Mouse (Mus musculus) small intestine, adult 2 months (tissue): ENCODE data around the gene Dcaf8. TPM values are rescaled to one million over a fixed set of nuclear protein-coding genes. Genes with fewer than 3 reads are reported as not detected.

Experiments used
- H3K27ac ChIP-seq: fragments of 200-500 bp; 2 replicates; pipeline ENCODE4 v1.5.1; 2012; ENCODE audit warnings: low read depth, low read length, control low read depth, inconsistent platforms; ENCODE audit not compliant: insufficient read depth
- H3K27me3 ChIP-seq: fragments of 200-500 bp; 2 replicates; pipeline ENCODE4 v1.6.1; 2012; ENCODE audit warnings: mild to moderate bottlenecking, moderate library complexity, low read length, inconsistent platforms; ENCODE audit not compliant: control insufficient read depth, insufficient read depth
- H3K36me3 ChIP-seq: fragments of 200-500 bp; 2 replicates; pipeline ENCODE4 v1.6.1; 2012; ENCODE audit warnings: mild to moderate bottlenecking, low read length, control low read depth, inconsistent platforms; ENCODE audit not compliant: control insufficient read depth, insufficient read depth
- H3K4me1 ChIP-seq: fragments of 200-500 bp; 2 replicates; pipeline ENCODE4 v1.6.1; 2012; ENCODE audit warnings: low read length, inconsistent platforms, mixed read lengths; ENCODE audit not compliant: control insufficient read depth, insufficient read depth, insufficient read length
- H3K4me3 ChIP-seq: fragments of 200-500 bp; 2 replicates; pipeline ENCODE4 v1.5.1; 2012; ENCODE audit warnings: low read depth, mild to moderate bottlenecking, control low read depth, inconsistent platforms, low read length, moderate library complexity
- CTCF ChIP-seq: fragments of 200-500 bp; IDR thresholded peaks from 2 replicates; pipeline ENCODE4 v1.5.1; 2012; ENCODE audit warnings: low read depth, mild to moderate bottlenecking, control low read depth, inconsistent platforms, low read length, moderate library complexity, mixed read lengths; ENCODE audit not compliant: insufficient replicate concordance, insufficient read length; ENCODE audit errors: extremely low read depth
- POLR2A ChIP-seq: fragments of 200-500 bp; IDR thresholded peaks from 2 replicates; pipeline ENCODE4 v1.6.1; 2012; ENCODE audit warnings: low read depth, mild to moderate bottlenecking, control low read depth, inconsistent platforms, low read length, moderate library complexity
- WGBS: fragments of 180-500 bp; shearing (Covaris S2); methylation state at CpG from one replicate; pipeline ENCODE4 v1.1.7; 2018; 5-methylcytosine and 5-hydroxymethylcytosine counted together
- polyA plus RNA-seq: library from polyadenylated mRNA; depleted of rRNA; stranded (reverse); fragments of >200 nt; gene quantifications from 2 replicates; pipeline ENCODE4 v1.2.3, GENCODE M21; 2012

The Dcaf8 gene
- polyA plus RNA-seq, 1 experiment = 26.7 TPM

GRCm38 (mm10) chr1:172181777-172182176 lies 33.9 kb downstream of the Dcaf8 start:
- H3K4me1 ChIP-seq = no peaks in the 10 kb centered on the region
- peaks cover 54% of the 10 kb centered on the region for H3K36me3 ChIP-seq
- H3K27ac ChIP-seq = no peak overlapping the region
- H3K27me3 ChIP-seq = no peaks in the 10 kb centered on the region
- TF ChIP-seq POLR2A (no peak), CTCF (no peak)
- WGBS = 92% methylated on average over 3 of the region's 3 CpGs
- no peak overlapping the region for H3K4me3 ChIP-seq

- Histone ChIP-seq H3K36me3 (peaks cover 60% of the 10 kb centered on the region), H3K4me3 (no peak overlapping the region), H3K4me1 (no peaks in the 10 kb centered on the region), H3K27ac (no peak overlapping the region), H3K27me3 (no peaks in the 10 kb centered on the region)
- TF ChIP-seq POLR2A (no peak), CTCF (no peak)
- 96% methylated on average over 6 of the region's 6 CpGs for WGBS
Observed at GRCm38 (mm10) chr1:172183056-172183455, 35.2 kb downstream of the Dcaf8 start.

GRCm38 (mm10) chr1:172183915-172184314 lies 36.0 kb downstream of the Dcaf8 start:
- Histone ChIP-seq H3K27ac (no peak overlapping the region), H3K4me3 (no peak overlapping the region), H3K36me3 (peaks cover 59% of the 10 kb centered on the region), H3K27me3 (no peaks in the 10 kb centered on the region), H3K4me1 (no peaks in the 10 kb centered on the region)
- TF ChIP-seq CTCF = no peak
- no peak for TF ChIP-seq POLR2A

- H3K27ac ChIP-seq = no peak overlapping the region
- peaks cover 57% of the 10 kb centered on the region for H3K36me3 ChIP-seq
- H3K4me3 ChIP-seq = no peak overlapping the region
- no peaks in the 10 kb centered on the region for H3K4me1 ChIP-seq
- TF ChIP-seq POLR2A (no peak), CTCF (no peak)
- no peaks in the 10 kb centered on the region for H3K27me3 ChIP-seq
- 92% methylated on average over 10 of the region's 10 CpGs for WGBS
Observed at GRCm38 (mm10) chr1:172186401-172187289, 38.8 kb downstream of the Dcaf8 start.

- Histone ChIP-seq H3K36me3 (peaks cover 58% of the 10 kb centered on the region), H3K4me1 (no peaks in the 10 kb centered on the region), H3K27me3 (no peaks in the 10 kb centered on the region), H3K27ac (no peak overlapping the region), H3K4me3 (no peak overlapping the region)
- TF ChIP-seq CTCF = peak; percentile 48; the same call in 1 of the 2 replicates
- TF ChIP-seq POLR2A = no peak
- 66% methylated on average over 4 of the region's 4 CpGs for WGBS
Observed at GRCm38 (mm10) chr1:172188891-172189290, 41.0 kb downstream of the Dcaf8 start.

- TF ChIP-seq CTCF (no peak), POLR2A (no peak)
- no peaks in the 10 kb centered on the region for H3K27me3 ChIP-seq
- H3K4me3 ChIP-seq = no peak overlapping the region
- H3K36me3 ChIP-seq = peaks cover 65% of the 10 kb centered on the region
- H3K27ac ChIP-seq = no peak overlapping the region
- 84% methylated on average over 2 of the region's 2 CpGs for WGBS
- no peaks in the 10 kb centered on the region for H3K4me1 ChIP-seq
Observed at GRCm38 (mm10) chr1:172191578-172191977, 43.7 kb downstream of the Dcaf8 start.

- Histone ChIP-seq H3K4me3 (no peak overlapping the region), H3K27me3 (no peaks in the 10 kb centered on the region), H3K27ac (no peak overlapping the region), H3K4me1 (no peaks in the 10 kb centered on the region), H3K36me3 (peaks cover 64% of the 10 kb centered on the region)
- no peak for TF ChIP-seq CTCF
- TF ChIP-seq POLR2A = no peak
- 91% methylated on average over 3 of the region's 3 CpGs for WGBS
Observed at GRCm38 (mm10) chr1:172192217-172192616, 44.3 kb downstream of the Dcaf8 start.
